Mouse (Mus musculus) heart, adult 9 months (tissue): ENCODE data around the gene Ddi2.

Experiments
- DNase-seq, 2 experiments: peaks; one replicate each; pipeline ENCODE4 v3.0.0; 2022; ENCODE audit warnings: low spot score in 2 of 2

The Ddi2 gene

GRCm38 (mm10) chr4:141655908-141656608 lies 67.2 kb downstream of the Ddi2 start:
- DNase-seq, result peak; percentile 49 to 62

- DNase-seq, result peak in 1 of 2 experiments; percentile 28
Measured at GRCm38 (mm10) chr4:141654509-141654908, 68.7 kb downstream of the Ddi2 start.

GRCm38 (mm10) chr4:141653813-141654212 lies 69.4 kb downstream of the Ddi2 start:
- DNase-seq, result no peak

GRCm38 (mm10) chr4:141653044-141653443 lies 70.2 kb downstream of the Ddi2 start:
- no peak for DNase-seq

- no peak for DNase-seq
Measured at GRCm38 (mm10) chr4:141651944-141652343, 71.3 kb downstream of the Ddi2 start.

GRCm38 (mm10) chr4:141651286-141651685 lies 71.9 kb downstream of the Ddi2 start:
- peak in 1 of 2 experiments; percentile 53 for DNase-seq

DNA sequence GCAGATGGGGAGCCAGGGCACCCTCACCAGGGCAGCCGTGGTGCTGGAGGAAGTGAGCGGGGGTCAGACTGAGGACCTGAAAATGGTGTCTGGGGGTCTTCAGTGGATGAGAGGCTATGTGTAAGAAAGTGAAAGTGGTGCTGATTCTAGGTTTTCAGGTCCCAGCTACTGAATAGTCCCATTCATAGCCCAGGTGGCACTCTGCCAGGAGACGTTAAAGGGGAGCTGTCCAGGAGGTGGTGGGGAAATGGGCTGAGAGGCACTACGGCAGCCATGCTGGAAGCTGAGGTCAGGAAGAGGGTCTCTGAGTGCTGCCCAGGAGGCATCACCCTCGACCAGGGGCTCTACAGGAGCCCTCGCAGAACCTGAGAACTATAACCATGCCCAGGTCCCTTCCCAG lies 74.0 kb downstream of the Ddi2 start:
- DNase-seq, result no peak

GRCm38 (mm10) chr4:141648262-141648661 lies 75.0 kb downstream of the Ddi2 start:
- DNase-seq, result peak; percentile 70 to 71

DNA sequence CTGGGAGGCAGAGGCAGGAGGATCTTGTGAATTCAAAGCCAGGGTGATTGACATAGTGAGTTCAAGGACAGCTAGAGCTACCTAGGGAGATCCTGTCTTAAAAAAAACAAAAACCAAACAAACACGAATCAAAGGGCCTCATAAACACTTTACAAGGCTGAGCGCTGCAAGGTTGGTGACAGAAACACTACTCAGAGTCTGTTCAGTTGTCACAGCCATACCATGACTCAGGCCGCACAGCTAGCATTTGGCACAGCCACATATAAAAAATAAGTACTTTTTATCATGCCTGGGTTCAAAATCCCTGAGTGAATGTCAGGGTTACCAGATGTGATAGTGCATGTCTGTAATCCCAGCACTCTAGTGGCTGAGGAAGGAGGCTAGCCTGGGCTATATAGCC lies 76.0 kb downstream of the Ddi2 start:
- DNase-seq, result no peak

- DNase-seq, result no peak
Measured at GRCm38 (mm10) chr4:141645988-141646387, 77.2 kb downstream of the Ddi2 start.

DNA sequence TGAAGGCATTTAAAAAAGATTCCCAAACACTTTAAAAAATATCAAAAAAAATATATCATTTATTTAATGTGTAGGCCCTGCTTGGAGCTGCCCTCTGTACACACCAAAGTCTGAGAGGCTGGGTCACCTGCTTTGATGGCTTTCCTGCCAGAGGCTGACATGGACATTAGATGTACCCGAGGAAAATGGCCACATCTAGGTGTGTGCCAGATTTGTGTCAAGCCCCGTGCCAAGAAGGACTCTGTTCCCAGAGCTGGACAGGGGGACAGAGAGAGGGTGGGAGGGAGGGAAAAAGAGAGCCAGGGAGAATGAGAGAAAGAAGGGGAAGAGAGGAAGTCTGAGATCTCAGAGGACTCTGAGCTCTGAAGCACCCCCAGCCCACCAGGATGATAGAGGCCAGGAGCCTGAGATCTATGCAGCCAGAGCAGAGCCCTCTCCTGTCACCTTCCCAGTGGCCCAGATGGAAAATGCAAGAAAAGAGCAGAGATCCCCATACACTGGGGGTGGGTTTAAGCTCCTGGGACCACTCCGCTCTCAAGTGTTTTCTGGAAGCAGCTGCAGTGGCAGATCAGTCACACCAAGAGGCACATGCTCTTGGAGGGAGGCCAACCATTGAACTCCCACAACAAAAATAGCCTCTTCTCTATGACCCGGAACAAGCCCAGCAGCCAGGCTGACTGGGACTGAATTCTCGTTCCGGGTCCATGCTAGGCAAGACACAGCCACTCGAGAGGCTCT lies 79.9 kb downstream of the Ddi2 start:
- peak; percentile 88 to 89 for DNase-seq

DNA sequence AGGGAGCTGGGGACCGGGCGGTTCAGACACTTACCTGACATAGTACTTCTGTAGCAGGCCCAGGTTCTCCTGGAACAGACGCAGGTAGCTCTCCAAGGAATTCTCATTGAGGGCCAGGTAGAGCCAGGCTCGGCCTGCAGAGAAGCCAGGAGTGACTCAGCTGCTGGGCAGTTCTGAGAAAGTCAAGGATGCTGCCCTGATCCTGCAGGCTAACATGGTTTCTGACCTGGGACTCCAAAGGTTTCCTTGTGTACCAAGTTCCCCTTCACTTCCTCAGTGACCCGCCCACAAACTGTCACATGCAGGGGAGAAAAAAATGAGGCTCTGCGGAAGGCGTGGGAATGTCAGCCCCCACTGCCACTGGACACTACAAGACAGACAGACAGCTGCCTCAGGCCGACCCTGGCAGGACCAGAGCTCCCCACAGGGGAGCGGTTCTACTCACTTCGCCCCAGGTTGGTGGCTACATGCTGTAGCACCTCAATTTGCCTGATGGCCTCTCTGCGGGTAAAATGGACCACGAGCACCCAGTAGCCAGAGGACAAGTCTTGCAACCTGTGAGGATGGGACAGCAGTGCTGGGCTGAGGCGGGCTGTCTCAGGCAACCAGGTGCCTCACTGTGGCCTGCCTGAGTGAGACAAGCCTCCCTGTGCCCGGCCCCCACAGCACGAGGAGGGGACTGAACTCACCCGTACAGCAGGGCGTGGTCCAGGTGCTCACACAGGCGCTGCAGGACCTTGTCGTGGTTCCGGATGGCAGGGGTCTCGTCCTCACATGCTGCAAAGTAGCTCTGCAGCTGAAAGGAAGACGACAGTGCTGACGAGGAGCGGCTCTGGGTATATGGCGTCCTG lies 81.0 kb downstream of the Ddi2 start:
- DNase-seq, result no peak

DNA sequence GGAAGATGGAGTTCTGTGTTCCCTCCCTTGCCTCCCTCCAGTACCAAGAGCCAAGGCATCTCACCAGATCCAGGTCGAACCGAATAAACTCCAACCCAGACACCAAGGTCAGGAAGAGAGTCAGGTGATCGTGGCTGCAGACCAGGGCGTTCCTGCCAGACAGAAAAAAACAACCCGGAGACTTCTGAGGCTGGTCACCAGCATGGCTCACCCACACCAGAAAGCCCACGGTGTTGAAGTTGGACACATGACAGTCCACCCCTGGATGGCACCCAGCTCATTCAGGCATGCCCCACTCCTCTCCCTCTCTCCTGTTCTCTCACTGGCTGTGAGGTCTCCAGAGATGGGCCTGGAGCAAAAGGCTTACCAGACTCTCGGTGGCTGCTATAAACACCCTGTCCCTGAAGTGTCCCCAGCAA lies 81.9 kb downstream of the Ddi2 start:
- DNase-seq, result peak; percentile 72 to 78

- DNase-seq, result no peak
Measured at GRCm38 (mm10) chr4:141639474-141639873, 83.7 kb downstream of the Ddi2 start.

- DNase-seq, result peak; percentile 56 to 67
Measured at GRCm38 (mm10) chr4:141636693-141637092, 86.5 kb downstream of the Ddi2 start.

GRCm38 (mm10) chr4:141635991-141636390 lies 87.2 kb downstream of the Ddi2 start:
- no peak for DNase-seq

DNA sequence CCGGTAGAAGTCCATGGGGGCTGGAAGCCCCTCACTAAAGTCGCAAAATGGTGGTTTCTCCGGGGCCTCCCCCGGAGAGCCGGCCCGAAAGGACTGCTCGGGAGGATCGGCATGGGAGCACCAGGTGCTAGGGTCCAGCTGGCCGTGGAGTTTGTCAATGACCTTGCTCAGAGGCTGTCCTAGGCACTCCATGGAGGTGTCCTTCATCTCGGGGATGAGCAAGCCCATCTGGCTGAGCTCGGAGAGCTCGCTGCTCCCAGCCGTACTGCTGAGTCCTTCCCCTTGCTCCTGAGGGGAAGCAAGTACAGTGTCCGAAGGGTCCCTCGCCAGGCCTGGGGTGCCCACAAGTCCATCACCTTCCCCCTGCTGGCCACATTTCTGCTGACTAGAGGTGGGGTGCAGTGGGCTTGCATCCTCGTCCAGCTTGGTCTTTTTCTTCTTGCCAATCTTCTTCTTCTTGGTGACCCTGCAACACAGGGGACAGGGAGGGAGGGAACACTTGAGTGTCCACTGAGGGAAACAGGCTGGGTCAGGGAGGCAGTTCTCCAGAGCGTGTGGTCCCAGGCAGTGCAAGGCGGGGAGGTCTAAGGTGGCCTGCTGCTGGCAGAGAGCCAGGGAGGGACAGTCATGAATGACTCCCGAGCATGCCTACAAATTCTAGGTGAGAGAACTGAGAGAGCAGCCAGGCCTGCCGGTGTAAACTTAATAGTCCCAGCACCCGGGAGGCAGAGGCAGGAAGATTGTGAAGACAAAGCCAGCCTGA lies 90.9 kb downstream of the Ddi2 start:
- DNase-seq, result no peak

DNA sequence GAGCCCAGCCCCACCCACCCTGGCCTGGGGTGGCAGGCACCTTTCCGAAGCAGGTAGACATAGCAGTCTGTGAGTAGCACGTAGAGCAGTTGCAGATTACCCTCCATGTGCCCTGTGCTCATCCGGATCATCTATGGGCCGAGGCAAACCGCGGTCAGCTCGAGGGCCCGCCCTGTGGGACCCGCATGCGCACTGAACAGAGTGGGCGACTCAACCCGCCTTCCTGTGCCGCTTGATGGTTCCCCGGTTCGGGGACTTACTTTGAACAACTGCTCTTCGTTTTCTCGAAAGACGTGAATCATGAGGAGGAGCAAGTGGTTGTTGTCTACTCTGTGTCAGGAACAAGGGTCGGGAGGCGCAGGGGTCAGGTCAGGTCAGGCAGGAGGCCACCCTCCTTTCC lies 92.0 kb downstream of the Ddi2 start:
- DNase-seq, result no peak

- DNase-seq, result no peak
Measured at GRCm38 (mm10) chr4:141630021-141630420, 93.2 kb downstream of the Ddi2 start.

DNA sequence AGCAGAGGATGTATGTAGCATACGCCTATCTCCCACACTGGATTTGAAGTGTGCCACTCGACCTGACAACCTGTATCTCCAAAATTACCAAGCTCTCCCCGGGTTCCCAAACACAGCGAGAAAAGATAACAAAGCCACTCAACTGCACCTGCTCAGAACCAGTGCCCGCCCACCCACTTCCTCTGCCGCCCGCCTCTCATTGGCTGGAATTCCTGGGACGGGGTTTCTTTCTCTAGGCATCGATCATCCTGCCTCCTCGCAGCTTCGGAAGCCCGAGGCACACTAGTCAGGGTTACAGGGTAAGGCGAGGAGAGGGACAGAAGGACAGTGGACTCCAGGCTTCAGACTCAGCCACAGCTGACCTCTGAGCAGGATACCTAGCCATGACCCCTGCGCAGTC lies 94.6 kb downstream of the Ddi2 start:
- no peak for DNase-seq
